Mouse (Mus musculus): ENCODE data around the gene Mrps18b. TPM values are rescaled to one million over a fixed set of nuclear protein-coding genes. Genes with fewer than 3 reads are reported as not detected.

Mrps18b gene
- polyA plus RNA-seq, 1 experiment from 2014 or later = 126 TPM

DNA sequence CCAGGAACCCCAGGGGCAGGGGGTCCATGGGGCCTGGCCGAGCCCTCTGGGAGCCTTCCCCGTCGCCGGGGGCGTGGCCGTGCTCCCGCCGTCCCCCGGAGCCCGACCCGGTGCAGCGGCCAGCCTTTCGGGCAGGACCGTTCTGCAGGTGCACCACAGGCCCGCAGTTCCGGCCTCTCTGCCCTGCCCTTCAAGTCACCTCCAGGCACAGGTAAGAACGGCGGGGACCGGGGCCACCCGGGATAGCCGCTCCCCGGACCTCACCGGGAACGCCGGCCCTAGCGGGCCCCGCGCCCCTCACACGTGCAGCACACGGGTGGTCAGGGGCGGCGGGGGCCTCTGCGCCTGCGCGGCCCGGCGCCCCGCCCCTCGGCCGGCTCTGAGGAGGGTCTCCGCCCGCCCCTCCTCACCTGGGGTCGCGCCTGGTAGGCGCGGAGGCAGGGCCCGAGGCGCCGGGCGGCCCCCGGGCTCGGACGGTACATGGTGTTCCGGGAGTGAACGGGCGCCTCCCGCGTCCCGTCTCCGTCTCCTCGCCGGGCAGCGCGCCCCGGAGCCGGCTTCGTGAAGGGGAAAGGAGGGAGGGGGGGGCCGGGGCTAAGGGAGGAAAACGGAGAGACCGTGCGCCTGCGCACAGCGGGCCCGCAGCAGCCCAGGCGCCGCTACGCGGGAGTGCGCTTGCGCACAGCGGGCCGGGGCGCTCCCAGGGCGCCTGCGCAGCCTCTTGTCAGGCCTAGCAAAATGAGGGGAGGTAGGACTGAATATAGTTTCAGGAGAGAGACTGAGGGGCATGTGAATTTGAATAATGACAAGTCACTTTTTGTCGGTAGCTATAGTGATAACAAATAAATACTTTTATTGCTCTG is 19.2 kb downstream of the Mrps18b start, which contains the start of gene 2310061I04Rik:
Gene 2310061I04Rik (minus strand): TSS at position 651 of the 863 bp plus-strand sequence.
- Histone ChIP-seq H3K4me3 (replicated peaks) (peak within 1 kb of the TSS; percentile 90), H3K27ac (peak within 1 kb of the TSS; percentile 84), H3K9ac (peak within 1 kb of the TSS; percentile 79), H3K27me3 (replicated peaks) (no peaks in the 10 kb centered on the region), H3K4me2 (replicated peaks) (peak within 1 kb of the TSS; percentile 93), H3K36me3 (peaks cover 10% of the 10 kb centered on the region), H3K4me1 (replicated peaks) (peaks cover 14% of the 10 kb centered on the region; the same call in 1 of the 2 replicates), H3K9me3 (no peaks in the 10 kb centered on the region)
- ATAC-seq = peak; percentile 96
- under 1% methylated on average over 84 of the region's 86 CpGs for WGBS

DNA sequence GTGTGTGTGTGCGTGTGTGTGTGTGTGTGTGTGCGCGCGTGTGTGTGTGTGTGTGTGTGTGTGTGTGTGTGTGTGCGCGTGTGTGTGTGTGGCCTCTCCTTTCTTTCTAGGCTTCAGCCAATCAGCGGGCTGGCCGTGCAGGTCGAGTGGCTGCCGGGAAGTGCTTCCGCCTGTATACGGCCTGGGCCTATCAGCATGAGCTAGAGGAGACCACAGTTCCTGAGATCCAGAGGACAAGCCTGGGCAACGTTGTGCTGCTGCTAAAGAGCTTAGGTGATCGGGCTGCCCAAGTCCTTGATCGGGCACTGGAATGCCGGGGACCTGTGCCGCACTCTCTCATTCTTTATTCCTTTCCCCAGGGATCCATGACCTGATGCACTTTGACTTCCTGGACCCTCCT is 28.5 kb downstream of the Mrps18b start:
- Histone ChIP-seq H3K27me3 (replicated peaks) (no peaks in the 10 kb centered on the region), H3K4me2 (replicated peaks) (no peak overlapping the region), H3K9me3 (no peaks in the 10 kb centered on the region), H3K4me1 (replicated peaks) (no peaks in the 10 kb centered on the region), H3K36me3 (peaks cover 62% of the 10 kb centered on the region), H3K27ac (no peak overlapping the region), H3K4me3 (replicated peaks) (no peak overlapping the region), H3K9ac (no peak overlapping the region)
- no peak for ATAC-seq
- 87% methylated on average over 13 of the region's 17 CpGs for WGBS

DNA sequence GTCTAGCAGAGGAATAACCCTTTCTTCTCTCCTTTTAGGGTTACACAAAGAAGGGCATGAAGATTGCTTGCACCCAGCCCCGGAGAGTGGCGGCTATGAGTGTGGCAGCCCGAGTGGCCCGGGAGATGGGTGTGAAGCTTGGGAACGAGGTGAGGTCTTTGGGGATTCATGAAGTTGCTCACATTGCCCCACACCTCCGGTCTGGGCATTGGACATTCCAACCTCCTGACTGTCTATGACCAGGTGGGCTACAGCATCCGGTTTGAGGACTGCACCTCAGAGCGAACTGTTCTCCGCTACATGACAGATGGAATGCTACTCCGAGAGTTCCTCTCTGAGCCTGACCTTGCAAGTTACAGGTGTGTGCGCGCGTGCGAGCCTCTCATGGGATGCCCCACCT is 32.4 kb downstream of the Mrps18b start:
- no peak for ATAC-seq
- Histone ChIP-seq H3K4me2 (replicated peaks) (no peak overlapping the region), H3K9ac (no peak overlapping the region), H3K4me1 (replicated peaks) (peaks cover 6% of the 10 kb centered on the region; the same call in 1 of the 2 replicates), H3K9me3 (no peaks in the 10 kb centered on the region), H3K27ac (no peak overlapping the region), H3K36me3 (peaks cover 52% of the 10 kb centered on the region), H3K27me3 (replicated peaks) (no peaks in the 10 kb centered on the region), H3K4me3 (replicated peaks) (no peak overlapping the region)
- 97% methylated on average over 14 of the region's 14 CpGs for WGBS

DNA sequence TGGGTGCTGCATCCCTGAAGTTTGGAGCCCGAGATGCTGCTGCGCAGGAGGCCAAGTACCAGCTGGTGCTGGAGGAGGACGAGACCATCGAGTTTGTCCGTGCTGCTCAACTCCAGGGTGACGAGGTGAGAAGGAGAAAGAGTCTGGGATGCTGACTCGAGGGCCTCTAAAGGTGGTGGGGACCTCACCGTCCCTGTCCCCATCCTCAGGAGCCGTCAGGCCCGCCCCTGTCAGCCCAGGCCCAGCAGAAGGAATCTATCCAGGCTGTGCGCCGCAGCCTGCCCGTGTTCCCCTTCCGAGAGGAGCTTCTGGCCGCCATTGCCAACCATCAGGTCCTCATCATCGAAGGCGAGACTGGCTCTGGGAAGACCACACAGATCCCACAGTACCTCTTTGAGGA is 33.3 kb downstream of the Mrps18b start:
- H3K4me1 ChIP-seq (replicated peaks) = peaks cover 6% of the 10 kb centered on the region; the same call in 1 of the 2 replicates
- no peak overlapping the region for H3K4me2 ChIP-seq (replicated peaks)
- H3K9ac ChIP-seq = no peak overlapping the region
- H3K9me3 ChIP-seq = no peaks in the 10 kb centered on the region
- no peaks in the 10 kb centered on the region for H3K27me3 ChIP-seq (replicated peaks)
- H3K36me3 ChIP-seq = peaks cover 43% of the 10 kb centered on the region
- H3K4me3 ChIP-seq (replicated peaks) = no peak overlapping the region
- WGBS = 91% methylated on average over 17 of the region's 17 CpGs
- ATAC-seq = no peak
- H3K27ac ChIP-seq = no peak overlapping the region

GRCm38 (mm10) chr17:35879245-35880057 is 36.7 kb downstream of the Mrps18b start, which contains the start of gene Dhx16:
TSS of gene Dhx16 (plus strand) at chr17:35879819.
- H3K9me3 ChIP-seq = no peaks in the 10 kb centered on the region
- peak within 1 kb of the TSS; percentile 71 for H3K27ac ChIP-seq
- H3K4me2 ChIP-seq (replicated peaks) = peak within 1 kb of the TSS; percentile 73
- peaks cover 6% of the 10 kb centered on the region; the same call in 1 of the 2 replicates for H3K4me1 ChIP-seq (replicated peaks)
- H3K9ac ChIP-seq = peak within 1 kb of the TSS; percentile 85
- WGBS = 6% methylated on average over 66 of the region's 66 CpGs
- ATAC-seq = peak; percentile 94
- peak within 1 kb of the TSS; percentile 96 for H3K4me3 ChIP-seq (replicated peaks)
- H3K27me3 ChIP-seq (replicated peaks) = no peaks in the 10 kb centered on the region
- peaks cover 27% of the 10 kb centered on the region for H3K36me3 ChIP-seq

DNA sequence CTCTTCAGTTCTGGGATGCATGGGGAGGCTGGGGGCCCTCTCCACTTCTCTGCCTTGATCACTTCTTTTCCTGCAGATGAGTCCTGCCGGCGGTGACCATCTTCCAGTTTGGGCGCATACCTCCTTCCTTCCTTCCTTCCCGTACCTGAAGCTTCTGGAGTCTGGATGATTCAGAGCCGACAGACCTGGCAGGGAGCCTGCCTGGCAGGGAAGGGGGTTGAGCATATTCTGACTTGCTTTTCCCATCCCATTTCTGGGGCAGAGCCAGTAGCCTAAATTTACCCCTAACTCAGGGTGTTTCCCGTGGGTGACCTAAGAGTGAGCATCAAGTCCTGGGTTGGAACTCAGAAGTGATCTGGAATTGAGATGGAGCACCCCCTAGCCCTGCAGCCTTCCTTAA is 41.5 kb downstream of the Mrps18b start:
- ATAC-seq = no peak
- 89% methylated on average over 6 of the region's 6 CpGs for WGBS
- no peak overlapping the region for H3K4me2 ChIP-seq (replicated peaks)

GRCm38 (mm10) chr17:35873774-35874519 is 42.2 kb downstream of the Mrps18b start:
- peak overlapping the region; percentile 35; the same call in 1 of the 2 replicates for H3K4me2 ChIP-seq (replicated peaks)
- H3K9ac ChIP-seq = 0 out of 2 replicates have a peak overlapping the region, but pooled peaks have one; percentile 18
- peak; percentile 64 for ATAC-seq
- 0 out of 2 replicates have a peak overlapping the region, but pooled peaks have one; percentile 8 for H3K27ac ChIP-seq
- H3K36me3 ChIP-seq = peaks cover 9% of the 10 kb centered on the region; the same call in 1 of the 2 replicates
- no peak overlapping the region for H3K4me3 ChIP-seq (replicated peaks)
- 29% methylated on average over 21 of the region's 21 CpGs for WGBS
- H3K27me3 ChIP-seq (replicated peaks) = no peaks in the 10 kb centered on the region
- H3K4me1 ChIP-seq (replicated peaks) = peaks cover 23% of the 10 kb centered on the region
- no peaks in the 10 kb centered on the region for H3K9me3 ChIP-seq

More for the DNA sequence above, 41.5 kb downstream of the Mrps18b start:
- Histone ChIP-seq H3K27me3 (replicated peaks) (no peaks in the 10 kb centered on the region), H3K27ac (no peak overlapping the region), H3K4me1 (replicated peaks) (peaks cover 15% of the 10 kb centered on the region), H3K36me3 (peaks cover 9% of the 10 kb centered on the region; the same call in 1 of the 2 replicates), H3K4me3 (replicated peaks) (no peak overlapping the region), H3K9me3 (no peaks in the 10 kb centered on the region), H3K9ac (no peak overlapping the region)

- peak overlapping the region; percentile 64 for H3K4me3 ChIP-seq (replicated peaks)
- peaks cover 39% of the 10 kb centered on the region for H3K4me1 ChIP-seq (replicated peaks)
- ATAC-seq = no peak
- no peaks in the 10 kb centered on the region for H3K27me3 ChIP-seq (replicated peaks)
- H3K9ac ChIP-seq = no peak overlapping the region
- WGBS = 76% methylated on average over 8 of the region's 8 CpGs
- H3K4me2 ChIP-seq (replicated peaks) = peak overlapping the region; percentile 94
- peak overlapping the region; percentile 72 for H3K27ac ChIP-seq
- H3K36me3 ChIP-seq = peaks cover 9% of the 10 kb centered on the region; the same call in 1 of the 2 replicates
- H3K9me3 ChIP-seq = no peaks in the 10 kb centered on the region
These were observed 45.1 kb downstream of the Mrps18b start for GRCm38 (mm10) chr17:35870884-35871696.

DNA sequence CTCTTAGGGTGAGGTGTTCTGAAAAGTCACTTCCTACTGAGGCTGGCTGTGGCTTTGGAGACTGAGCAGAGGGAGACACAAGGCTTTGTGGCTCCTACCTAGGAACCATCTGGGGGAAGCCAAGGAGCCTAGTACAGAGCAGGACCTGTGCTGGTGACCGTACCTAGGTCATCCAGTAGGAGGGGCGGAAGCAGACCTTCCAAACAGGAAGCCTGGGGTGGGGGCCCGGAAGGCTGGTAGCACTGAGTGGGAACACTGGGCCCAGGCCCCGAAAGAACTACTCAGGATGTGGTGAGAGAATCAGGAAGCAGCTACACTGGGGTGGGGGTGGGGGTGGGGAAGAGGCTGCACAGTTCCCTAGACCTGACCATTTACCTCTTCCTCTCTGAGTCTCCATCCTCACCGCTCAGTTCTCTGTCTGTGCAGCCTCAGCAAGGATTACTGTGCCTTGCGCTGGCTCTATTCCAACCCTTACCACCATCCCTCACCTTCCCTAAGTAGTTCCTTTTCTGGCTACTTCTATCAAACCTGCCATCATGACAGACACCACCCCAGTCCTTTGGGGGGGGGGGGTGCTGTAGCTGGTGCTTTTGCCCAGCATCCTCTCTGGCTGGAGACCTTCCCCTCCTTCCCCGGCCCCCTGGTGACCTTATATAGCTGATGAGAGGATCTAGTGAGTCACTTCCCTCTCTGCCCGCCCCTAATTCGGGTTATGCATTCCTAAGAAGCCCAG is 45.9 kb downstream of the Mrps18b start:
- H3K9me3 ChIP-seq = no peaks in the 10 kb centered on the region
- WGBS = 45% methylated on average over 9 of the region's 9 CpGs
- H3K27ac ChIP-seq = peak overlapping the region; percentile 72
- H3K27me3 ChIP-seq (replicated peaks) = no peaks in the 10 kb centered on the region
- peak overlapping the region; percentile 64 for H3K4me3 ChIP-seq (replicated peaks)
- H3K9ac ChIP-seq = peak overlapping the region; percentile 71
- peaks cover 40% of the 10 kb centered on the region for H3K4me1 ChIP-seq (replicated peaks)
- no peak for ATAC-seq
- H3K36me3 ChIP-seq = peaks cover 9% of the 10 kb centered on the region; the same call in 1 of the 2 replicates
- H3K4me2 ChIP-seq (replicated peaks) = peak overlapping the region; percentile 94

DNA sequence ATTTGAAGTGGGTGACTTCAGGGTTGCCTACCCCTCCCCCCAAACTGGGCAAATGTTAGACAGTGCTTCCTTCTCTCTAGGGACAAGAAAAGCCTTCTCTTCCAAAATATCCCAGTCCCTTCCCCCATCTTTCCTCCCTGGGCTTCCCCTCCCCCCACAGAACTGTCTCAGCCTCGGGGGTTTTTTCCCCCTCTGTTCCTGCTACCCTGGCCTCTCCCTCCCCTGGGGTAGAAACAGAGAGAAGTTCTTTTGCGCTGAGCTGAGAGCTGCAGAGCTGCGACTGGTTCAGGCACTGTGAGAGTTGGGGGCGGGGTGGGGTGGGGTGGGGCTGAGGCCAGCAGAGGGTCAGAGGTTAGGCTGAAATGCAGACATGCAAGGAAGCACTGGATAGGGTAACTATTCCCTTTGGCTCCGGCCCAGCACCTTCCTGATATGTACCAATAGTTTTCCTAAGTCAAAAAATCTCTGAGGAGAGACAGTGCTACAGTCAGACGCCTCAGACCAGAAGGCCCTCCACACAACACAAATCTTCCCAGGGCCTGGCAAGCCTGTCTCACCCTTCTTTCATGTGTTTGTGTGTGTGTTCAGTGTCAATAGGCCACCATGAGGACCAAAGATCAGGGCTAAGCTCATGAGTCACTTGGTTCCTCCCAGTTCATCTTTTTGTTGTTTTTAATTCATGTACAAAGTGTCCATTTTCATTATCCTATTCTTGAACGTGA is 46.7 kb downstream of the Mrps18b start:
- H3K27ac ChIP-seq = peak overlapping the region; percentile 72
- no peaks in the 10 kb centered on the region for H3K27me3 ChIP-seq (replicated peaks)
- H3K36me3 ChIP-seq = peaks cover 5% of the 10 kb centered on the region; the same call in 1 of the 2 replicates
- H3K9ac ChIP-seq = peak overlapping the region; percentile 71
- WGBS = 7% methylated on average over 7 of the region's 7 CpGs
- no peaks in the 10 kb centered on the region for H3K9me3 ChIP-seq
- peak overlapping the region; percentile 94 for H3K4me2 ChIP-seq (replicated peaks)
- H3K4me3 ChIP-seq (replicated peaks) = peak overlapping the region; percentile 64
- ATAC-seq = peak; percentile 11; the same call in 1 of the 2 replicates
- peaks cover 47% of the 10 kb centered on the region for H3K4me1 ChIP-seq (replicated peaks)

All from intestine, embryonic 15.5 days (tissue).